Mouse (Mus musculus): ENCODE data around the gene Hoxc6. TPM values are rescaled to one million over a fixed set of nuclear protein-coding genes. Genes with fewer than 3 reads are reported as not detected.

Gene Hoxc6
- polyA plus RNA-seq, 1 experiment from 2014 or later: 0.25 TPM

GRCm38 (mm10) chr15:103058715-103059114 is 60.7 kb downstream of the Hoxc6 start:
- Histone ChIP-seq H3K4me2 (no peak overlapping the region; the same call in 1 of the 2 replicates), H3K9me3 (no peaks in the 10 kb centered on the region), H3K4me3 (no peak overlapping the region)

GRCm38 (mm10) chr15:103059393-103059992 is 61.4 kb downstream of the Hoxc6 start:
- WGBS: 3% methylated on average over 21 of the region's 21 CpGs
- H3K4me2 ChIP-seq: peak overlapping the region; percentile 31
- no peaks in the 10 kb centered on the region for H3K9me3 ChIP-seq
- no peaks in the 10 kb centered on the region for H3K36me3 ChIP-seq
- H3K27me3 ChIP-seq (replicated peaks): peaks cover 97% of the 10 kb centered on the region
- ATAC-seq (ENCODE audit: extremely low read depth, insufficient number of reproducible peaks, low FRiP score, low TSS enrichment): no peak
- H3K9ac ChIP-seq: no peak overlapping the region
- peaks cover 3% of the 10 kb centered on the region; the same call in 1 of the 2 replicates for H3K4me1 ChIP-seq
- peak overlapping the region; percentile 9; the same call in 1 of the 2 replicates for H3K4me3 ChIP-seq
- no peak overlapping the region; the same call in 1 of the 2 replicates for H3K27ac ChIP-seq (replicated peaks)

More at GRCm38 (mm10) chr15:103058715-103059114, 60.7 kb downstream of the Hoxc6 start:
- Histone ChIP-seq H3K4me1 (peaks cover 3% of the 10 kb centered on the region; the same call in 1 of the 2 replicates), H3K27me3 (replicated peaks) (peaks cover 97% of the 10 kb centered on the region), H3K27ac (replicated peaks) (no peak overlapping the region), H3K36me3 (no peaks in the 10 kb centered on the region), H3K9ac (no peak overlapping the region)
- 5% methylated on average over 12 of the region's 12 CpGs for WGBS
- ATAC-seq (ENCODE audit: extremely low read depth, insufficient number of reproducible peaks, low FRiP score, low TSS enrichment): no peak

- peaks cover 3% of the 10 kb centered on the region; the same call in 1 of the 2 replicates for H3K4me1 ChIP-seq
- H3K4me3 ChIP-seq: no peak overlapping the region
- WGBS: 8% methylated on average over 11 of the region's 11 CpGs
- no peaks in the 10 kb centered on the region for H3K36me3 ChIP-seq
- no peak overlapping the region for H3K9ac ChIP-seq
- H3K27me3 ChIP-seq (replicated peaks): peaks cover 97% of the 10 kb centered on the region
- no peak for ATAC-seq (ENCODE audit: extremely low read depth, insufficient number of reproducible peaks, low FRiP score, low TSS enrichment)
- H3K27ac ChIP-seq (replicated peaks): no peak overlapping the region
- no peak overlapping the region for H3K4me2 ChIP-seq
- no peaks in the 10 kb centered on the region for H3K9me3 ChIP-seq
These were observed 61.9 kb downstream of the Hoxc6 start for GRCm38 (mm10) chr15:103060021-103060340.

GRCm38 (mm10) chr15:103060341-103061130 is 62.5 kb downstream of the Hoxc6 start:
- no peaks in the 10 kb centered on the region for H3K9me3 ChIP-seq
- ATAC-seq (ENCODE audit: extremely low read depth, insufficient number of reproducible peaks, low FRiP score, low TSS enrichment): no peak
- peak overlapping the region; percentile 26 for H3K4me2 ChIP-seq
- H3K27ac ChIP-seq (replicated peaks): no peak overlapping the region; the same call in 1 of the 2 replicates
- no peaks in the 10 kb centered on the region for H3K36me3 ChIP-seq
- WGBS: 3% methylated on average over 36 of the region's 36 CpGs
- H3K4me3 ChIP-seq: peak overlapping the region; percentile 7; the same call in 1 of the 2 replicates
- peaks cover 3% of the 10 kb centered on the region; the same call in 1 of the 2 replicates for H3K4me1 ChIP-seq
- no peak overlapping the region for H3K9ac ChIP-seq
- peaks cover 97% of the 10 kb centered on the region for H3K27me3 ChIP-seq (replicated peaks)

GRCm38 (mm10) chr15:103061131-103061825 is 63.2 kb downstream of the Hoxc6 start:
- ATAC-seq (ENCODE audit: extremely low read depth, insufficient number of reproducible peaks, low FRiP score, low TSS enrichment): no peak
- Histone ChIP-seq H3K9me3 (no peaks in the 10 kb centered on the region), H3K4me2 (peak overlapping the region; percentile 26), H3K27me3 (replicated peaks) (peaks cover 97% of the 10 kb centered on the region), H3K36me3 (no peaks in the 10 kb centered on the region), H3K4me1 (peaks cover 3% of the 10 kb centered on the region; the same call in 1 of the 2 replicates), H3K27ac (replicated peaks) (no peak overlapping the region; the same call in 1 of the 2 replicates), H3K9ac (no peak overlapping the region), H3K4me3 (peak overlapping the region; percentile 7)
- WGBS: 1% methylated on average over 30 of the region's 30 CpGs

MicroRNAs encoded within 50 kb of the gene (microRNA counts, 519-probe panel; counts per million panel counts)
- microRNA mmu-miR-615-3p: 209 counts per million, percentile 61 among the panel's probes with 10 or more counts
- 209 counts per million, percentile 61 among the panel's probes with 10 or more counts for microRNA mmu-miR-615-5p

Small RNAs within 50 kb of the gene (microRNA-seq; reads per million reads assigned to microRNA genes)
- gene Mir196a-2 (6.3 reads per million, percentile 22 among the genes with 10 or more reads in this experiment), gene Mir615 (73.0 reads per million, percentile 51 among the genes with 10 or more reads in this experiment)

Other genes starting within 250 kb of the Hoxc6 start
- 0.13 TPM in 1 of 2 replicates, not detected in the other for gene Hoxc13, start 77.2 kb upstream of the Hoxc6 start, polyA plus RNA-seq (2015; fragmentation: Nextera tagmentation; extraction: Ambion mirVana)
- not detected in 2 replicates for gene Hoxc12, start 61.5 kb upstream of the Hoxc6 start, polyA plus RNA-seq (2015; fragmentation: Nextera tagmentation; extraction: Ambion mirVana)
- not detected in 2 replicates for gene Hoxc11, start 43.8 kb upstream of the Hoxc6 start, polyA plus RNA-seq (2015; fragmentation: Nextera tagmentation; extraction: Ambion mirVana)
- gene Hoxc10, start 31.5 kb upstream of the Hoxc6 start, polyA plus RNA-seq (2015; fragmentation: Nextera tagmentation; extraction: Ambion mirVana): not detected in 2 replicates
- 0.57 and 1.6 TPM in 2 replicates for gene Hoxc5, start 30.8 kb upstream of the Hoxc6 start, polyA plus RNA-seq (2015; fragmentation: Nextera tagmentation; extraction: Ambion mirVana)
- gene Hoxc9, start 21.8 kb upstream of the Hoxc6 start, polyA plus RNA-seq (2015; fragmentation: Nextera tagmentation; extraction: Ambion mirVana): not detected in 2 replicates
- 0.06 TPM in 1 of 2 replicates, not detected in the other for gene Hoxc8, start 7.7 kb upstream of the Hoxc6 start, polyA plus RNA-seq (2015; fragmentation: Nextera tagmentation; extraction: Ambion mirVana)
- 0.39 and 0.98 TPM in 2 replicates for gene Hoxc4, start 20.7 kb downstream of the Hoxc6 start, polyA plus RNA-seq (2015; fragmentation: Nextera tagmentation; extraction: Ambion mirVana)
- 15.8 and 16.2 TPM in 2 replicates for gene Smug1, start 168.8 kb downstream of the Hoxc6 start, polyA plus RNA-seq (2015; fragmentation: Nextera tagmentation; extraction: Ambion mirVana)
- gene Cbx5, start 241.6 kb downstream of the Hoxc6 start, polyA plus RNA-seq (2015; fragmentation: Nextera tagmentation; extraction: Ambion mirVana): 91.9 and 97.2 TPM in 2 replicates
- 500 and 519 TPM in 2 replicates for gene Hnrnpa1, start 242.2 kb downstream of the Hoxc6 start, polyA plus RNA-seq (2015; fragmentation: Nextera tagmentation; extraction: Ambion mirVana)

All from heart, embryonic 13.5 days (tissue).